Mouse (Mus musculus) R1 (cell line): Measurements from ENCODE around the gene Wdr63.

Experiments used
- DNase-seq: peaks from one replicate; pipeline ENCODE4 v3.0.0-alpha.2; 2018; ENCODE audit warnings: low read depth, low spot score

Wdr63 gene

GRCm38 (mm10) chr3:146107921-146108571 lies at the start of gene Wdr63:
Gene Wdr63 (minus strand): TSS chr3:146108130.
- DNase-seq: peak; percentile 94

- DNase-seq: no peak
Observed at GRCm38 (mm10) chr3:146156811-146157210, 48.9 kb upstream of the Wdr63 start.

- no peak for DNase-seq
Observed at GRCm38 (mm10) chr3:146155628-146156576, 48.0 kb upstream of the Wdr63 start.

GRCm38 (mm10) chr3:146153862-146154611 lies 46.1 kb upstream of the Wdr63 start:
- DNase-seq: no peak

GRCm38 (mm10) chr3:146152913-146153312 lies 45.0 kb upstream of the Wdr63 start:
- no peak for DNase-seq

- DNase-seq: no peak
Observed at GRCm38 (mm10) chr3:146152348-146152747, 44.4 kb upstream of the Wdr63 start.

GRCm38 (mm10) chr3:146151755-146152154 lies 43.8 kb upstream of the Wdr63 start:
- no peak for DNase-seq

- no peak for DNase-seq
Observed at GRCm38 (mm10) chr3:146151328-146151727, 43.4 kb upstream of the Wdr63 start.

- DNase-seq: no peak
Observed at GRCm38 (mm10) chr3:146150560-146150959, 42.6 kb upstream of the Wdr63 start.

GRCm38 (mm10) chr3:146150058-146150400 lies 42.1 kb upstream of the Wdr63 start:
- peak; percentile 9 for DNase-seq

- no peak for DNase-seq
Observed at GRCm38 (mm10) chr3:146149156-146150057, 41.5 kb upstream of the Wdr63 start, which contains the start of gene Mcoln2. Gene Mcoln2 (plus strand): TSS chr3:146149833.

- DNase-seq: no peak
Observed at GRCm38 (mm10) chr3:146146131-146146530, 38.2 kb upstream of the Wdr63 start.

GRCm38 (mm10) chr3:146145501-146145900 lies 37.6 kb upstream of the Wdr63 start:
- no peak for DNase-seq

GRCm38 (mm10) chr3:146142523-146142922 lies 34.6 kb upstream of the Wdr63 start:
- peak; percentile 55 for DNase-seq

- no peak for DNase-seq
Observed at GRCm38 (mm10) chr3:146140276-146140675, 32.3 kb upstream of the Wdr63 start.

- peak; percentile 65 for DNase-seq
Observed at GRCm38 (mm10) chr3:146136422-146136821, 28.5 kb upstream of the Wdr63 start.

- DNase-seq: no peak
Observed at GRCm38 (mm10) chr3:146135417-146135816, 27.5 kb upstream of the Wdr63 start.

GRCm38 (mm10) chr3:146134834-146135233 lies 26.9 kb upstream of the Wdr63 start:
- DNase-seq: no peak

GRCm38 (mm10) chr3:146127205-146127604 lies 19.3 kb upstream of the Wdr63 start:
- DNase-seq: no peak

- no peak for DNase-seq
Observed at GRCm38 (mm10) chr3:146123464-146123825, 15.5 kb upstream of the Wdr63 start.
